Mouse (Mus musculus) lung, postnatal 14 days (tissue): Measurements from ENCODE around the gene Ninj2.

Experiments
- DNase-seq: peaks from one replicate; pipeline ENCODE4 v3.0.0; 2021

Gene Ninj2

GRCm38 (mm10) chr6:120179756-120180206 is 86.6 kb downstream of the Ninj2 start:
- no peak for DNase-seq

DNA sequence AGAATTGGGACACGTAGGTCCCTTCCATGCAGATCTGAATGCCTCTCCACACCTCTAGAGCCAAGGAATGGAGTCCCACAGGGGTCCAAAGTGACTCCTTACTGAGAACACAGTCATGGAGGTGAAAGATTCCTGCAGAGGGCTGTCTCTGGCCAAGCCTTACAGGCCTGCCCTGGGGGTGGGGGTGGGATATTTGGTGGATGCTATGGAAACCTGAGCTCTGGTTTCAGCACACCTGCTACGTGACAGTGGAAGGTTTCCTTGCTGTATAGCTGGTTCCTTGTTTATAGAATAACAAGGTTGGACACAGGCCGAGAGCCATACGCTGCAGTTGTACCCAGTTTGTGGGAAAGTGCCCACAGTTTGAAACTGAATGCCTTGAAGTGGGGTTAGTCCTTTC is 87.3 kb downstream of the Ninj2 start:
- no peak for DNase-seq

GRCm38 (mm10) chr6:120182160-120182559 is 89.0 kb downstream of the Ninj2 start:
- DNase-seq, result no peak

GRCm38 (mm10) chr6:120183771-120184170 is 90.6 kb downstream of the Ninj2 start:
- no peak for DNase-seq

DNA sequence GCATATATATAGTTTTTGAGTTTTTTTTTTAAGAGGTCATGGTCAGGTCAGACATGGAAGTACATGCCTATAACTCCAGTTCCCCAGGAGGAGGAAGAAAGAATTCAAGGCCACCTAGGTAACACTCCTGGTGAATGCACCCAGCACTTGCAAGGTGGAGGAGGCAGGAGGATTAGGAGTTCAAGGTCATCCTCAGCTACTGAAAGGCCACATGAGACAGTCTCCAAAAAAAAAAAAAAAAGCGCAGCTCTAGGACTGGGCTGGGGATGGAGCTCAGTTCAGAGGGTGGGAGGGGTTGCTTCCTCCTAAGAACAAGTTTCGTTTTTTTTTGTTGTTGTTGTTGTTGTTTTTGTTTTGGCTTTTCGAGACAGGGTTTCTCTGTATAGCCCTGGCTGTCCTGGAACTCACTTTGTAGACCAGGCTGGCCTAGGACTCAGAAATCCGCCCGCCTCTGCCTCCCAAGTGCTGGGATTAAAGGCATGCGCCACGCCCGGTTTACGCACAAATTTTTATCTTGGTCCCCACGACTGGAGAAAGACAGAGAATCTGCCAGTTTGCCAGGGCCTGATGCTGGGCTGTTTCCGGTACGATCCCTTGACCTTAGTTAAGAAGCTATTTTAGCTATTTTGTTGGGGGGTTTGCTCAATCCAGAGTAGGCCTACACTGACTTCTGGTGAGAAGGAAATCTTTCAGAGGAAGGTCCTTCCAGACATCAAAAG is 92.0 kb downstream of the Ninj2 start:
- DNase-seq, result no peak

GRCm38 (mm10) chr6:120185756-120186155 is 92.6 kb downstream of the Ninj2 start:
- no peak for DNase-seq

- DNase-seq, result no peak
Measured at GRCm38 (mm10) chr6:120186594-120186993, 93.4 kb downstream of the Ninj2 start.

DNA sequence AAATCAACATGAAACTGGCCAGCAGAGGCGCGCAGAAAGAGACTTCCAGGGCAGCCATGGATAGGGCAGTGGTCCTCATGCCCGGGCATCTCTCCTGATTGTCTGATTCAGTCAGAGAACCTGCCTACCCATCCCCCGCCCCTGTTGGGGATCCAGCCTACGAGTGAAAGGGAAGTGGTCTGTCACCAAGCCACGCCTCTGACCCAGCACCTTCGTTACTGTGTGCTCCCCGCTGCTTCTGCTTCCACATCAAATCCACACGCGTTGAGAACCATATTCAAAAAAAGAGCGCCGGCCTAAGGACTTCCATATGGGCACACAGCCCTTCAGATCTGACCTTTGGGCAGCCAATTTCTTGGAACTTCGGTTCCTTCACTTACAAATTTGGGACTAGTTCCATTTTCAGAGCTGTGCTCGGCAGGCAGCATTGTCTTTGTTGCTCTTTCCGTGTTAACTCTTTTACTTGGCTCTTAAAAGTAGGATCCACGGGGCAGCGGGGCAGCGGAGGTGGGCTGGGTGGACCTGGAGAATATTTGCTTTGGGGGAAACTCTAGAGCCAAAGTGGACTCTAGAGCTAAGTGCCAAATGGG is 94.5 kb downstream of the Ninj2 start:
- DNase-seq, result peak; percentile 59

GRCm38 (mm10) chr6:120188376-120189235 is 95.5 kb downstream of the Ninj2 start:
- DNase-seq, result no peak

- DNase-seq, result no peak
Measured at GRCm38 (mm10) chr6:120189287-120189686, 96.1 kb downstream of the Ninj2 start.

- no peak for DNase-seq
Measured at GRCm38 (mm10) chr6:120190365-120190764, 97.2 kb downstream of the Ninj2 start.

GRCm38 (mm10) chr6:120190912-120191311 is 97.8 kb downstream of the Ninj2 start:
- no peak for DNase-seq

- DNase-seq, result no peak
Measured at GRCm38 (mm10) chr6:120191396-120192170, 98.4 kb downstream of the Ninj2 start.

GRCm38 (mm10) chr6:120192211-120192870 is 99.2 kb downstream of the Ninj2 start:
- peak; percentile 74 for DNase-seq

- peak; percentile 90 for DNase-seq
Measured at GRCm38 (mm10) chr6:120193174-120193573, 100.0 kb downstream of the Ninj2 start.

DNA sequence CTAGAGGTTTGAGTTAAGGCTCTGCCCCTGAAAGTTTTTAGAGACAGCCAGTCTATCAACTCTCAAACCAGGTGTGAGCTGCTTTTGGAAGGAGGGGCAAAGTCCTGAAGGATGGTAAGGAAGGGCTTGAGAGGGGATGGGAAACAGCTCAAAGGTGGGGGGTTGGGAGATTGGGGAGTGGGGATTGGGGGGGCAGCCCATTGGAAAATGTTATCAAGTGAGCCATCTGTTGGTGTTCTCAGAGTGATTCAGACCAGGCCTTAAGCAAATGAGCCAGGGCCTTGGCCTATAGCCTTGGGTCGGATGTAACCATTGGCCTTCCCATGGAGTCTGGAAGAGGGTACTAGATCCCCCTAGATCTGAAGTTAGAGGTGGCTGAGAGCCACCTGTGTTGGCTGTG is 100.6 kb downstream of the Ninj2 start:
- no peak for DNase-seq

GRCm38 (mm10) chr6:120194305-120194704 is 101.2 kb downstream of the Ninj2 start:
- no peak for DNase-seq

DNA sequence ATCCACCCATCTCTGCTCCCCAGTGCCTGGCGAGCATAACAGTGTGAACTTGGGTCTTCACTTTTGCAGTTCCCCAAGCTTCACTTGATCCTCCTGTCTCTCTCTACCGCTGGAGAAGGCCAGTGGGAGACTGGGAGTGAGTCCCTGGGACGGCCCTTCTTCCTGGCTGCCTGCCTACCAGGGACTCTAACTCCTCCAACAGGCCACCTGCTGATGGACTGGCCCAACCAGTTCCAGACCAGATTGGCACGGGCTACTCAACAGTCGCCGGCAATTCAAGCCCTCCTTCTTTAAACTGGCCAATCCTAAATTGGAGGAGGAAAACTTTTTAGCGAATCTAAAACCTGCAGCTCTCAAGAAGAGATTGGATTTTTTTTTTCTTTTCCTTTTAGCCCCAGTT is 101.8 kb downstream of the Ninj2 start:
- DNase-seq, result peak; percentile 67

DNA sequence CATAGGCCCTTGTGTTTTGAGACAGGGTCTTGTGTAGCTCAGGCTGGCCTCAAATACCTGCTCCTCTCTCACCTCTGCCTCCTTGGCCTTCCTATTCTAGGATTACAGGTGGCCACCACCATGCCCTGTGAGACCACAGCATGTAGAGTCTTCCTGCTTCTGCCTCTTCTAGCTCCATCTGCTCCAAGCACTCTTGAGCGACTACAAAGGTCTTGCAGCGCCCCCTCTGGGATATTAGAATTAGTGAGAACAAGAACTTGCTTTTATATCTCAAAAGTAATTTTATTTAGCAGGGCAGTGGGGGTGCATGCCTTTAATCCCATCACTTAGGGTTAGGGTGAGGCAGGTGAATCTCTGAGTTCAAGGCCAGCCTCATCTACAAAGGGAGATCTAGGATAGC is 103.7 kb downstream of the Ninj2 start:
- peak; percentile 56 for DNase-seq

DNA sequence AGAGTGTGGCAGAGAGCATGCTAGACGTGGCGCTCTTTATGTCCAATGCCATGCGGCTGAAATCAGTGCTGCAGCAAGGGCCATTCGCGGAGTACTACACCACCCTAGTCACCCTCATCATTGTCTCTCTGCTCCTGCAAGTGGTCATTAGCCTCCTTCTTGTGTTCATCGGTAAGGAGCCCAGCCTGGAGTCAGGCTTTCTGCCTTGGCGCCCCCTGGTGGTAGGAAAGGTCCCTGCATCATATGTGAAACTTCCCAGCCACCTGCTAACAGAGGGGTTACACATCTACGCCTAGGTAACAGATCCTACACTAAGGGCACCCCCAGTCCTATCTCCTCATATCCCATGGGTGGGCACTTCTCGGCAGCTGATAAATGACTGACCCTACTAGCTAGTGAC is 104.8 kb downstream of the Ninj2 start:
- peak; percentile 89 for DNase-seq

DNA sequence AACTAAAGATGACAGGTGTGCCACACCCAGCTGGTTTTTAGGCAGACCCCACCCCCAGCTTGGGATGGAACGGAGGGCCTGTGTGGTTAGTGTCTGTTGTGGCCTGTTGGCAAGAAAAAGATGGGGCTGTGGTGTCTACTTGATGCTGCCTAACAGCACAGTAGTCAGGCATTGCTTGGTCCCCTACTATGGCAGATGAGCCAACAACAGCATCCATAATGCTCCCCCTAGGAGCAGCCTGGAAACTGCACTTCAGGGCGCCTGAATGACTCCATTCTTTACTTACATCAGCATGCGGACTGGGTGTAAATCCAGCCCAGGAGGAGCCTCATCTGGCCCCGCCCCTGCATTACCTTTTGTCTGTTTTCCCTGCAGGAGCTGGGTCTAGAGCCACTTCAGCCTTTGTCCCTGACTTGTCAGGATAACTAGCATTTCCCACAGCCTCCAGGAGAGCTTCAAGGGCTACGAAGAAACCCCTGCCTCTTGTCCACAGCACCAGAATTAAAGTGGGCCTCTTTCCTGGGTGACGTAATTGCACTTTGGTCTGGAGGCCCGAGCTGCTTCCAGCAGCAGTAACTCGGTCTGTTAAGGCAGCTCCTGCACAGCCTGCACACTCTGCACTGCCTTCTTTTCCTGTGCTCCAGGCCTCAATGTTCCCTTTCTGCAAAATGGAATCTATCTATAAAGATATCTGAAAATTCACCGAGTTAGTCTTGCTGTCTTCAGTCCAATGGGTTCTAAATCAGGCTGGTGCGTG is 106.7 kb downstream of the Ninj2 start:
- no peak for DNase-seq

GRCm38 (mm10) chr6:120201956-120202355 is 108.8 kb downstream of the Ninj2 start:
- DNase-seq, result no peak
